Mouse (Mus musculus) neural tube, embryonic 11.5 days (tissue): ENCODE measurements around the gene Rgs3. TPM values are rescaled to one million over a fixed set of nuclear protein-coding genes. Genes with fewer than 3 reads are reported as not detected.
A peak's percentile ranks its signal among the peaks of the same experiment; 100 is the strongest.

ENCODE experiments used
- ATAC-seq: fragments of 200-750 bp; cut with Nextera tagmentation; 2 replicates; pipeline ENCODE4 v1.8.0; 2017; ENCODE audit warnings: moderate number of reproducible peaks, mild to moderate bottlenecking, moderate TSS enrichment, moderate library complexity; ENCODE audit not compliant: insufficient read depth, low FRiP score, low TSS enrichment
- DNase-seq: peaks from one replicate; pipeline ENCODE4 v3.0.0-alpha.2; 2015; ENCODE audit warnings: low spot score
- H3K27ac ChIP-seq: fragments of 300-500 bp; sonication (generic); 2 replicates; pipeline ENCODE4 v1.5.1; 2014; ENCODE audit warnings: low read depth, mild to moderate bottlenecking, low read length
- H3K27me3 ChIP-seq: fragments of 300-500 bp; sonication (generic); 2 replicates; pipeline ENCODE4 v1.6.1; 2014; ENCODE audit warnings: mild to moderate bottlenecking, low read length, mixed read lengths; ENCODE audit not compliant: control insufficient read depth, insufficient read depth
- H3K36me3 ChIP-seq: fragments of 300-500 bp; sonication (generic); 2 replicates; pipeline ENCODE4 v1.6.1; 2014; ENCODE audit warnings: mild to moderate bottlenecking, low read length, moderate library complexity, mixed read lengths; ENCODE audit not compliant: control insufficient read depth, insufficient read depth
- H3K4me1 ChIP-seq: fragments of 300-500 bp; sonication (generic); 2 replicates; pipeline ENCODE4 v1.6.1; 2014; ENCODE audit warnings: low read length, mixed read lengths; ENCODE audit not compliant: control insufficient read depth, insufficient read depth
- H3K4me2 ChIP-seq: fragments of 300-500 bp; sonication (generic); 2 replicates; pipeline ENCODE4 v1.6.1; 2014; ENCODE audit warnings: low read depth, mild to moderate bottlenecking, moderate library complexity
- H3K4me3 ChIP-seq: fragments of 300-500 bp; sonication (generic); 2 replicates; pipeline ENCODE4 v1.5.1; 2014; ENCODE audit warnings: low read depth, low read length
- H3K9ac ChIP-seq: fragments of 300-500 bp; sonication (generic); 2 replicates; pipeline ENCODE4 v1.6.1; 2014; ENCODE audit warnings: mild to moderate bottlenecking, low read length
- H3K9me3 ChIP-seq: fragments of 300-500 bp; sonication (generic); 2 replicates; pipeline ENCODE4 v1.6.1; 2016; ENCODE audit warnings: low read length; ENCODE audit not compliant: control insufficient read depth
- WGBS: fragments of 180-500 bp; shearing (Covaris S2); extraction: QIAGEN DNeasy Blood & Tissue Kit; methylation state at CpG from one replicate; pipeline ENCODE4 v1.1.7; 2014; 5-methylcytosine and 5-hydroxymethylcytosine counted together
- polyA plus RNA-seq: library from polyadenylated mRNA; unstranded; fragments of >200 nt; fragmentation: Nextera tagmentation; extraction: Ambion mirVana; gene quantifications from 2 replicates; pipeline ENCODE4 v1.2.1, GENCODE M21; 2014

Rgs3 gene
- polyA plus RNA-seq, 1 experiment from 2014 or later = 29.4 TPM

- WGBS = 68% methylated on average over 13 of the region's 13 CpGs
- no peak for ATAC-seq
- H3K36me3 ChIP-seq = peaks cover 7% of the 10 kb centered on the region
- no peak overlapping the region for H3K9ac ChIP-seq
- peaks cover 28% of the 10 kb centered on the region; the same call in 1 of the 2 replicates for H3K4me1 ChIP-seq
- peak; percentile 54 for DNase-seq
- H3K27me3 ChIP-seq = no peaks in the 10 kb centered on the region
- H3K4me2 ChIP-seq = no peak overlapping the region
- H3K9me3 ChIP-seq = no peaks in the 10 kb centered on the region
- no peak overlapping the region for H3K4me3 ChIP-seq
- no peak overlapping the region for H3K27ac ChIP-seq
Observed at GRCm38 (mm10) chr4:62695946-62696345, 136.3 kb downstream of the Rgs3 start.

DNA sequence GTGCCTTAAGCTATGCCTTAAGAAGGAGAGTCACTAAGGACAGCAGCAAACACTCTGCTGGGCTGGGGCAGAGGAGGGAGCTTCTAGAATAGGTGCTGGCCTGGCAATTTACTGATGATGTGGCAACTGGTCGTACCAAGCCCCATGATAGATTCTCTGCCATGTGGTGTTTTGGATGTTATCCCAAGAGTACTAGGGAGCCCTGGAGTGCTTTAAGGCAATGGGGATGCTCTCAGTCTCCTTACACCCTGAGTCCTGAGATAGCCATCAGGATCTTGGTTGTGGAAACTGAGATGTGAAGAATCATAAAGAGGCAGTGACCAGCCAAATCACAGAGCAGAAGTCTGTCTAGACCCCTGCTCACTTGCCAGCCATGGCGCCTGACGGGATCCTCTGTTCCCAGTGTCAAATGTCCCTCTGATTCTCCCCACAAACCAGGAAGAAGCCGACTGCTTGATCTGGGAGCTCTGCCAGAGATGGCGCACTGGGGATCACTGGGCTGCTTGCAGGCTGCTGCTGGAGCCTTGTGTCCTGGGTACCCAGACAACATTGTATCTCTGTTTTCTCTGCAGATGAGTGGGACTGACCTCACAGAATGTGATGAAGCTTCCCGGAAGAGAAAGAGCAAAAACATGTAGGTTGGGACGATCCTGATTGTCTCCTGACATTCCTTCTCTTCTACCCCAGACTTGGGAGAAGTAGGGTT, 137.2 kb downstream of the Rgs3 start:
- DNase-seq = no peak
- ATAC-seq = no peak
- Histone ChIP-seq H3K4me2 (no peak overlapping the region), H3K36me3 (peaks cover 11% of the 10 kb centered on the region), H3K9ac (no peak overlapping the region), H3K4me1 (peaks cover 25% of the 10 kb centered on the region; the same call in 1 of the 2 replicates), H3K4me3 (no peak overlapping the region), H3K27ac (no peak overlapping the region), H3K27me3 (no peaks in the 10 kb centered on the region), H3K9me3 (no peaks in the 10 kb centered on the region)
- WGBS = 72% methylated on average over 7 of the region's 7 CpGs

GRCm38 (mm10) chr4:62697469-62697868, 137.8 kb downstream of the Rgs3 start:
- no peak; the same call in 1 of the 2 replicates for ATAC-seq
- H3K4me1 ChIP-seq = peaks cover 25% of the 10 kb centered on the region; the same call in 1 of the 2 replicates
- H3K27me3 ChIP-seq = no peaks in the 10 kb centered on the region
- H3K4me3 ChIP-seq = no peak overlapping the region
- no peak overlapping the region for H3K9ac ChIP-seq
- H3K27ac ChIP-seq = no peak overlapping the region
- 29% methylated on average over 2 of the region's 2 CpGs for WGBS
- peak; percentile 83 for DNase-seq
- no peak overlapping the region for H3K4me2 ChIP-seq
- no peaks in the 10 kb centered on the region for H3K9me3 ChIP-seq
- H3K36me3 ChIP-seq = peaks cover 10% of the 10 kb centered on the region

GRCm38 (mm10) chr4:62698521-62698920, 138.9 kb downstream of the Rgs3 start:
- H3K4me2 ChIP-seq = no peak overlapping the region
- no peak overlapping the region for H3K9ac ChIP-seq
- H3K36me3 ChIP-seq = peaks cover 11% of the 10 kb centered on the region
- 72% methylated on average over 3 of the region's 3 CpGs for WGBS
- DNase-seq = no peak
- no peak for ATAC-seq
- no peak overlapping the region for H3K4me3 ChIP-seq
- H3K4me1 ChIP-seq = peaks cover 25% of the 10 kb centered on the region; the same call in 1 of the 2 replicates
- H3K27me3 ChIP-seq = no peaks in the 10 kb centered on the region
- H3K9me3 ChIP-seq = no peaks in the 10 kb centered on the region
- H3K27ac ChIP-seq = no peak overlapping the region

GRCm38 (mm10) chr4:62699191-62699812, 139.7 kb downstream of the Rgs3 start:
- peaks cover 20% of the 10 kb centered on the region; the same call in 1 of the 2 replicates for H3K4me1 ChIP-seq
- H3K4me3 ChIP-seq = peak overlapping the region; percentile 13; the same call in 1 of the 2 replicates
- peak overlapping the region; percentile 28 for H3K4me2 ChIP-seq
- under 1% methylated on average over 10 of the region's 10 CpGs for WGBS
- peak overlapping the region; percentile 30 for H3K9ac ChIP-seq
- peak; percentile 91 for DNase-seq
- ATAC-seq = peak; percentile 84
- peaks cover 11% of the 10 kb centered on the region for H3K36me3 ChIP-seq
- no peak overlapping the region for H3K27ac ChIP-seq
- no peaks in the 10 kb centered on the region for H3K9me3 ChIP-seq
- H3K27me3 ChIP-seq = no peaks in the 10 kb centered on the region

GRCm38 (mm10) chr4:62700426-62700825, 140.8 kb downstream of the Rgs3 start:
- Histone ChIP-seq H3K27me3 (no peaks in the 10 kb centered on the region), H3K36me3 (peaks cover 11% of the 10 kb centered on the region), H3K4me3 (no peak overlapping the region), H3K4me1 (peaks cover 20% of the 10 kb centered on the region; the same call in 1 of the 2 replicates), H3K9ac (no peak overlapping the region), H3K4me2 (peak overlapping the region; percentile 28), H3K9me3 (no peaks in the 10 kb centered on the region), H3K27ac (no peak overlapping the region)
- 81% methylated on average over 5 of the region's 5 CpGs for WGBS
- no peak for ATAC-seq
- DNase-seq = no peak

- no peak overlapping the region for H3K4me2 ChIP-seq
- H3K36me3 ChIP-seq = peaks cover 11% of the 10 kb centered on the region
- H3K9ac ChIP-seq = no peak overlapping the region
- ATAC-seq (no peak), DNase-seq (no peak)
- no peaks in the 10 kb centered on the region for H3K9me3 ChIP-seq
- no peak overlapping the region for H3K27ac ChIP-seq
- no peaks in the 10 kb centered on the region for H3K27me3 ChIP-seq
- WGBS = 86% methylated on average over 9 of the region's 9 CpGs
- H3K4me1 ChIP-seq = peaks cover 17% of the 10 kb centered on the region; the same call in 1 of the 2 replicates
- no peak overlapping the region for H3K4me3 ChIP-seq
Observed at GRCm38 (mm10) chr4:62703151-62703550, 143.5 kb downstream of the Rgs3 start.

DNA sequence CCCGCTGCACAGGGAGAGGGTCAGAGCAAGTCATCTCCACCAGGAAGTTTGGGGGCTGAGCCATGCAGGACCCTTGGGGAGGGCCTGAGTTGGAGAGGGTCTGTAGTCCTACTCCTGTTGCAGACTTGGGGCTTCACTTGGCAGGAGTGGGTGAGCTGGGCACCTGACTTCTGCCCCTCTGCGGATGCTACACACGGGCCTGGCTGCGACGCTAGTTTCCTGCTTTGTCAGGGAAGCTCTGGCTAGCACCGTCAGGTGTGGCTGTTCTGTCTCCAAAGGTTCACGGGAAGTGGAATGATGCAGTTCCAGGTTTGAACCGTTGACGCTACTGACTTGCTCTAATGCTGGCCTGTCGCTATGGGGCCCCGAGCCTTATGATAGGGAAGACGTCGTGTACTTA, 144.6 kb downstream of the Rgs3 start:
- Histone ChIP-seq H3K27me3 (no peaks in the 10 kb centered on the region), H3K4me2 (no peak overlapping the region), H3K9me3 (no peaks in the 10 kb centered on the region), H3K4me3 (no peak overlapping the region), H3K4me1 (peaks cover 8% of the 10 kb centered on the region; the same call in 1 of the 2 replicates), H3K36me3 (peaks cover 11% of the 10 kb centered on the region), H3K27ac (no peak overlapping the region), H3K9ac (no peak overlapping the region)
- DNase-seq (no peak), ATAC-seq (no peak)
- 89% methylated on average over 13 of the region's 13 CpGs for WGBS
